In the genomic region with DNA sequence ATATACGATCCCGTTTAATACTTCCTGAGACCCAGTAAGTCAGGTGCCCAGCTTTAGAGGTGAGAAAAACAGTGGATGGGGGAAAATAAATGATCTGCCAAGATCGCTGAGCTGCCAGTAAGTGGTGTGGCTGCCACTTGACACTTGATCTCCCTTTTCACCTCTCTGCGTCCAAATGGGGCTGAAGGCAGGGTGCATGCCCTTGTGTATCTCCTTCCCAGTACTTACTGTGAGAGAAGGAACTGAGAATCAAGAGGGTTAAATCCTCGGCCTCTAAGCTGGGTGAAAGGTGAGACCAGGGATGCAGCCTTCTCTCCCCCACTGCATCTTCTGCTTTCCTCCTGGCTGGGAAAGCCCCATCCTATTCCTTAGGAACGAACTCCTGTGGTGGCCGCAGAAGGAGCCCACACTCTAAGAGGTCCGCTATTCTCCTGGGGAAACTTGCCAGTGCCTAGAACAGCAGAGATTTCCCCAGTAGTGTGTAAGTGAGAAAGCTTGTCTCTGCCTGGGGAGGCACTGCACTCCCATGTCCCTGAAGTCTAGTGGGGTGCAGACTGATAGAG, we compare ENCODE assay signal across 10 mouse cellular contexts. TPM values are rescaled to one million over a fixed set of nuclear protein-coding genes. Genes with fewer than 3 reads are reported as not detected.
DNase-seq lines count a peak whose midpoint lies in the region; ATAC-seq lines count a peak whose summit lies in the region.
"Had no signal": no experiment of that assay in that cellular context is flagged by ENCODE, and none has a peak within 500 bp of the region (broad histone marks: within the 10 kb centered on the region; RNA-seq: fewer than 3 reads in every experiment).

No protein-coding gene starts in this region.

- peaks cover 15% of the 10 kb centered on the region for H3K4me1 ChIP-seq in kidney, embryonic 15.5 days
- H3K4me1 ChIP-seq in embryonic facial prominence, embryonic 10.5 days, result peaks cover 29% of the 10 kb centered on the region
- peaks cover 8% of the 10 kb centered on the region; the same call in 1 of the 2 replicates for H3K4me1 ChIP-seq in hindbrain, embryonic 16.5 days (ENCODE audit: control insufficient read depth, insufficient read depth, low read depth, low read length)
- peaks cover 12% of the 10 kb centered on the region for H3K4me1 ChIP-seq in neural tube, embryonic 15.5 days

- H3K9ac ChIP-seq in kidney, embryonic 15.5 days, result no peak overlapping the region
- H3K9ac ChIP-seq in hindbrain, embryonic 16.5 days (ENCODE audit: low read depth, low read length), result peak overlapping the region; percentile 65
- H3K9ac ChIP-seq in neural tube, embryonic 15.5 days (replicated peaks), result peak overlapping the region; percentile 41

- 2% methylated on average over 8 of the region's 8 CpGs for WGBS in kidney, embryonic 15.5 days
- WGBS in embryonic facial prominence, embryonic 10.5 days, result 1% methylated on average over 8 of the region's 8 CpGs
- WGBS in hindbrain, embryonic 16.5 days, result 4% methylated on average over 8 of the region's 8 CpGs
- WGBS in neural tube, embryonic 15.5 days, result 5% methylated on average over 8 of the region's 8 CpGs

- peak overlapping the region; percentile 53 for H3K4me3 ChIP-seq in kidney, embryonic 15.5 days (replicated peaks)
- H3K4me3 ChIP-seq in embryonic facial prominence, embryonic 10.5 days, result peak overlapping the region; percentile 77
- peak overlapping the region; percentile 81 for H3K4me3 ChIP-seq in hindbrain, embryonic 16.5 days (ENCODE audit: low read length)
- H3K4me3 ChIP-seq in neural tube, embryonic 15.5 days (replicated peaks), result peak overlapping the region; percentile 66

- no peaks in the 10 kb centered on the region for H3K9me3 ChIP-seq in kidney, embryonic 15.5 days (replicated peaks)
- H3K9me3 ChIP-seq in embryonic facial prominence, embryonic 10.5 days, result peaks cover 5% of the 10 kb centered on the region; the same call in 1 of the 2 replicates
- no peaks in the 10 kb centered on the region for H3K9me3 ChIP-seq in hindbrain, embryonic 16.5 days (ENCODE audit: control insufficient read depth, low read length)
- H3K9me3 ChIP-seq in neural tube, embryonic 15.5 days (replicated peaks), result no peaks in the 10 kb centered on the region

- peak overlapping the region; percentile 85 for H3K4me2 ChIP-seq in kidney, embryonic 15.5 days
- peak overlapping the region; percentile 73 for H3K4me2 ChIP-seq in hindbrain, embryonic 16.5 days (ENCODE audit: low read length)
- H3K4me2 ChIP-seq in neural tube, embryonic 15.5 days, result peak overlapping the region; percentile 75

- no peak for DNase-seq in kidney, adult 11 months
- peak; percentile 14 for DNase-seq in embryonic facial prominence, embryonic 10.5 days (ENCODE audit: low spot score)
- no peak for DNase-seq in gastrocnemius, postnatal 25 days
- DNase-seq in right cerebral cortex, postnatal 14 days, result no peak
- DNase-seq in testis, postnatal 10 days (ENCODE audit: low spot score), result no peak
- DNase-seq: adrenal gland, postnatal 10 days had no signal

- no peaks in the 10 kb centered on the region for H3K36me3 ChIP-seq in kidney, embryonic 15.5 days
- peaks cover 2% of the 10 kb centered on the region; the same call in 1 of the 2 replicates for H3K36me3 ChIP-seq in embryonic facial prominence, embryonic 10.5 days (replicated peaks)
- no peaks in the 10 kb centered on the region for H3K36me3 ChIP-seq in hindbrain, embryonic 16.5 days (ENCODE audit: control insufficient read depth, insufficient read depth, low read length)
- peaks cover 4% of the 10 kb centered on the region for H3K36me3 ChIP-seq in neural tube, embryonic 15.5 days

- ATAC-seq in kidney, embryonic 15.5 days (replicated peaks; ENCODE audit: low FRiP score), result no peak
- ATAC-seq in hindbrain, embryonic 16.5 days, result no peak
- no peak for ATAC-seq in neural tube, embryonic 15.5 days (ENCODE audit: low FRiP score)

- H3K27me3 ChIP-seq in kidney, embryonic 15.5 days, result peaks cover 42% of the 10 kb centered on the region
- peaks cover 39% of the 10 kb centered on the region for H3K27me3 ChIP-seq in embryonic facial prominence, embryonic 10.5 days (replicated peaks; ENCODE audit: low read depth, poor library complexity, severe bottlenecking)
- H3K27me3 ChIP-seq in hindbrain, embryonic 16.5 days (replicated peaks; ENCODE audit: control insufficient read depth, insufficient read depth, low read length), result no peaks in the 10 kb centered on the region
- no peaks in the 10 kb centered on the region for H3K27me3 ChIP-seq in neural tube, embryonic 15.5 days (replicated peaks)
- H3K27me3 ChIP-seq: CH12.LX had no signal

- H3K27ac ChIP-seq in kidney, embryonic 15.5 days, result no peak overlapping the region
- no peak overlapping the region for H3K27ac ChIP-seq in embryonic facial prominence, embryonic 10.5 days (replicated peaks)
- H3K27ac ChIP-seq in hindbrain, embryonic 16.5 days (ENCODE audit: low read depth, low read length), result peak overlapping the region; percentile 3; the same call in 1 of the 2 replicates
- H3K27ac ChIP-seq in neural tube, embryonic 15.5 days (replicated peaks), result peak overlapping the region; percentile 1; the same call in 1 of the 2 replicates

RNA-seq across cellular contexts. Expression of a gene that starts 1.1 kb away (rescaled TPM):
- polyA plus RNA-seq in kidney, embryonic 15.5 days (2015; fragmentation: Nextera tagmentation; extraction: Ambion mirVana), result 5.1 and 5.4 TPM in 2 replicates
- polyA plus RNA-seq in embryonic facial prominence, embryonic 10.5 days (2016; fragmentation: Nextera tagmentation; extraction: Ambion mirVana), result 4.4 and 5.9 TPM in 2 replicates
- 76.2 and 79.7 TPM in 2 replicates for polyA plus RNA-seq in hindbrain, embryonic 16.5 days (2015; fragmentation: Nextera tagmentation; extraction: Ambion mirVana)
- 53.5 and 56.7 TPM in 2 replicates for polyA plus RNA-seq in neural tube, embryonic 15.5 days (2015; fragmentation: Nextera tagmentation; extraction: Ambion mirVana)
- total RNA-seq in gastrocnemius, postnatal 25 days (2021), result 1 to 10 TPM; 1.4 to 2.1 TPM
- total RNA-seq: CH12.LX had no signal

Comparison
In these comparisons a context has a peak if more than half of its experiments do, and no peak if none do; other contexts are left out.
1. H3K27ac ChIP-seq: peak in hindbrain, embryonic 16.5 days (single experiment) and neural tube, embryonic 15.5 days (single experiment); none in kidney, embryonic 15.5 days (single experiment) and embryonic facial prominence, embryonic 10.5 days (single experiment).
2. Peak in every context shown above with its lines, with median percentiles within 50 percentile points of each other: H3K4me2 ChIP-seq and H3K4me3 ChIP-seq.